Mouse (Mus musculus) testis, adult 2 months (tissue): ENCODE measurements around the gene Khdc3.

Experiments used
- CTCF ChIP-seq: fragments of 200-500 bp; IDR thresholded peaks from 2 replicates; pipeline ENCODE4 v1.5.1; 2012; ENCODE audit warnings: low read depth, mild to moderate bottlenecking, inconsistent platforms, low read length, moderate library complexity; ENCODE audit not compliant: control insufficient read depth, insufficient read depth, insufficient replicate concordance
- POLR2A ChIP-seq: fragments of 200-500 bp; IDR thresholded peaks from 2 replicates; pipeline ENCODE4 v1.6.1; 2012; ENCODE audit warnings: low read depth, mild to moderate bottlenecking, inconsistent platforms, low read length, moderate library complexity; ENCODE audit not compliant: control insufficient read depth

- TF ChIP-seq CTCF = no peak
- no peak for TF ChIP-seq POLR2A
Observed at GRCm38 (mm10) chr9:73068688-73069087, 32.9 kb upstream of the Khdc3 start.
